Mouse (Mus musculus) intestine, embryonic 14.5 days (tissue): ENCODE data around the gene Hoxc8. TPM values are rescaled to one million over a fixed set of nuclear protein-coding genes. Genes with fewer than 3 reads are reported as not detected.

ENCODE experiments used
- ATAC-seq: fragments of 200-750 bp; cut with Nextera tagmentation; replicated peaks from 2 replicates; pipeline ENCODE4 v1.8.0; 2017; ENCODE audit warnings: low read depth, moderate number of reproducible peaks, moderate TSS enrichment, moderate library complexity; ENCODE audit not compliant: low FRiP score, low TSS enrichment
- DNase-seq: peaks from one replicate; pipeline ENCODE4 v3.0.0-alpha.2; 2018; ENCODE audit warnings: low spot score
- H3K27ac ChIP-seq: fragments of 300-500 bp; sonication (generic); 2 replicates; pipeline ENCODE4 v1.5.1; 2014; ENCODE audit warnings: low read depth, mild to moderate bottlenecking, control low read depth
- H3K27me3 ChIP-seq: fragments of 300-500 bp; sonication (generic); replicated peaks from 2 replicates; pipeline ENCODE4 v1.6.1; 2014; ENCODE audit warnings: low read length, control low read depth; ENCODE audit not compliant: control insufficient read depth, insufficient read depth
- H3K36me3 ChIP-seq: fragments of 300-500 bp; sonication (generic); 2 replicates; pipeline ENCODE4 v1.6.1; 2014; ENCODE audit warnings: low read length, control low read depth; ENCODE audit not compliant: control insufficient read depth, insufficient read depth
- H3K4me1 ChIP-seq: fragments of 300-500 bp; sonication (generic); replicated peaks from 2 replicates; pipeline ENCODE4 v1.6.1; 2014; ENCODE audit warnings: low read length, control low read depth, mixed read lengths; ENCODE audit not compliant: control insufficient read depth, insufficient read depth
- H3K4me2 ChIP-seq: fragments of 300-500 bp; sonication (generic); 2 replicates; pipeline ENCODE4 v1.6.1; 2014; ENCODE audit warnings: low read length
- H3K4me3 ChIP-seq: fragments of 300-500 bp; sonication (generic); 2 replicates; pipeline ENCODE4 v1.5.1; 2014; ENCODE audit warnings: low read depth, low read length, control low read depth, mixed read lengths
- H3K9ac ChIP-seq: fragments of 300-500 bp; sonication (generic); 2 replicates; pipeline ENCODE4 v1.6.1; 2014; ENCODE audit warnings: mild to moderate bottlenecking, low read length
- H3K9me3 ChIP-seq: fragments of 300-500 bp; sonication (generic); 2 replicates; pipeline ENCODE4 v1.6.1; 2016; ENCODE audit warnings: low read length, control low read depth; ENCODE audit not compliant: control insufficient read depth
- WGBS: fragments of 180-500 bp; shearing (Covaris S2); extraction: QIAGEN DNeasy Blood & Tissue Kit; methylation state at CpG from one replicate; pipeline ENCODE4 v1.1.7; 2014; 5-methylcytosine and 5-hydroxymethylcytosine counted together
- polyA plus RNA-seq: library from polyadenylated mRNA; unstranded; fragments of >200 nt; fragmentation: Nextera tagmentation; extraction: Ambion mirVana; gene quantifications from 2 replicates; pipeline ENCODE4 v1.2.1, GENCODE M21; 2014

The Hoxc8 gene
- polyA plus RNA-seq, 1 experiment from 2014 or later = 9.5 TPM

GRCm38 (mm10) chr15:103035548-103035881 is 45.1 kb downstream of the Hoxc8 start:
- no peaks in the 10 kb centered on the region for H3K36me3 ChIP-seq
- H3K9ac ChIP-seq = peak overlapping the region; percentile 72
- no peaks in the 10 kb centered on the region for H3K9me3 ChIP-seq
- peak overlapping the region; percentile 45 for H3K4me3 ChIP-seq
- peak overlapping the region; percentile 64 for H3K4me2 ChIP-seq
- no peak; the same call in 1 of the 2 replicates for ATAC-seq
- peaks cover 49% of the 10 kb centered on the region for H3K27me3 ChIP-seq
- peaks cover 43% of the 10 kb centered on the region for H3K4me1 ChIP-seq
- H3K27ac ChIP-seq = peak overlapping the region; percentile 82
- DNase-seq = no peak
- WGBS = 2% methylated on average over 14 of the region's 14 CpGs

DNA sequence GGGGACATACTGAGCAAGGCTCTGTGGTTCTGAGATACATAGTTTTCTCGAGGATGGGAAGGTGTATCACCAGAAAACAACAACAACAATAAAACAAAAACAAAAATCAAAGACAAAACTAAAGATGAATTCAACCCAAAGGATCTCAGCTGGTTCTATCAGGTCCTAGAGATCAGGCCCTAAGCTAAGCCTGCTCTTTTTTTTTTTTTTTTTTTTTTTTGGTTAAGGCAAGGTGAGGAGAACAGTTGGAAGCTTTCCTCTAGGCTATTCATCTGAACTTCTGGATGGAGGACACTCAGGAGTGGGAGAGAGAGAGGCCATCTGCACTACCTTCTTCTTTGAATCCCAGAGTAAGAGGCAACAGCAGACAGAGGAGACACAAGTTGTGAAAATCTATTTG is 47.2 kb downstream of the Hoxc8 start:
- Histone ChIP-seq H3K9ac (no peak overlapping the region), H3K4me3 (no peak overlapping the region), H3K36me3 (no peaks in the 10 kb centered on the region), H3K4me1 (peaks cover 49% of the 10 kb centered on the region), H3K27me3 (peaks cover 38% of the 10 kb centered on the region), H3K27ac (peak overlapping the region; percentile 18; the same call in 1 of the 2 replicates), H3K4me2 (peak overlapping the region; percentile 64; the same call in 1 of the 2 replicates), H3K9me3 (no peaks in the 10 kb centered on the region)
- DNase-seq (no peak), ATAC-seq (no peak)
- WGBS = 24% methylated on average over 1 of the region's 1 CpGs

GRCm38 (mm10) chr15:103038701-103039480 is 48.5 kb downstream of the Hoxc8 start:
- Histone ChIP-seq H3K27ac (peak overlapping the region; percentile 0; the same call in 1 of the 2 replicates), H3K4me1 (peaks cover 42% of the 10 kb centered on the region), H3K9ac (peak overlapping the region; percentile 25; the same call in 1 of the 2 replicates), H3K4me3 (no peak overlapping the region), H3K4me2 (peak overlapping the region; percentile 36), H3K36me3 (no peaks in the 10 kb centered on the region), H3K9me3 (no peaks in the 10 kb centered on the region), H3K27me3 (peaks cover 32% of the 10 kb centered on the region)
- 27% methylated on average over 10 of the region's 10 CpGs for WGBS
- no peak for DNase-seq
- ATAC-seq = no peak

GRCm38 (mm10) chr15:103039609-103040008 is 49.2 kb downstream of the Hoxc8 start:
- peaks cover 36% of the 10 kb centered on the region for H3K4me1 ChIP-seq
- DNase-seq (no peak), ATAC-seq (no peak)
- H3K27me3 ChIP-seq = peaks cover 30% of the 10 kb centered on the region
- WGBS = 23% methylated on average over 3 of the region's 3 CpGs
- no peaks in the 10 kb centered on the region for H3K9me3 ChIP-seq
- H3K36me3 ChIP-seq = no peaks in the 10 kb centered on the region
- H3K4me3 ChIP-seq = no peak overlapping the region
- H3K4me2 ChIP-seq = peak overlapping the region; percentile 9; the same call in 1 of the 2 replicates
- H3K9ac ChIP-seq = no peak overlapping the region
- H3K27ac ChIP-seq = peak overlapping the region; percentile 0; the same call in 1 of the 2 replicates

- Histone ChIP-seq H3K27me3 (peaks cover 34% of the 10 kb centered on the region), H3K9ac (peak overlapping the region; percentile 22; the same call in 1 of the 2 replicates), H3K36me3 (no peaks in the 10 kb centered on the region), H3K27ac (peak overlapping the region; percentile 39), H3K4me3 (no peak overlapping the region), H3K4me2 (peak overlapping the region; percentile 35), H3K4me1 (peaks cover 33% of the 10 kb centered on the region), H3K9me3 (no peaks in the 10 kb centered on the region)
- ATAC-seq (no peak), DNase-seq (no peak)
- 27% methylated on average over 12 of the region's 12 CpGs for WGBS
Measured at GRCm38 (mm10) chr15:103040601-103041000, 50.2 kb downstream of the Hoxc8 start.

- H3K9ac ChIP-seq = no peak overlapping the region
- H3K27me3 ChIP-seq = peaks cover 34% of the 10 kb centered on the region
- no peaks in the 10 kb centered on the region for H3K36me3 ChIP-seq
- no peak overlapping the region for H3K27ac ChIP-seq
- no peak overlapping the region for H3K4me3 ChIP-seq
- H3K4me1 ChIP-seq = peaks cover 32% of the 10 kb centered on the region
- no peak for DNase-seq
- WGBS = 36% methylated on average over 5 of the region's 5 CpGs
- no peaks in the 10 kb centered on the region for H3K9me3 ChIP-seq
- ATAC-seq = no peak
- H3K4me2 ChIP-seq = no peak overlapping the region
Measured at GRCm38 (mm10) chr15:103041613-103042012, 51.2 kb downstream of the Hoxc8 start.

GRCm38 (mm10) chr15:103042209-103042608 is 51.8 kb downstream of the Hoxc8 start:
- Histone ChIP-seq H3K27me3 (peaks cover 29% of the 10 kb centered on the region), H3K27ac (no peak overlapping the region), H3K36me3 (no peaks in the 10 kb centered on the region), H3K4me2 (no peak overlapping the region), H3K9me3 (no peaks in the 10 kb centered on the region), H3K9ac (no peak overlapping the region), H3K4me3 (no peak overlapping the region), H3K4me1 (peaks cover 29% of the 10 kb centered on the region)
- no peak for DNase-seq
- ATAC-seq = no peak
- WGBS = 8% methylated on average over 1 of the region's 1 CpGs
